Mouse (Mus musculus) liver, embryonic 11.5 days (tissue): ENCODE results near the gene Slit1. TPM values are rescaled to one million over a fixed set of nuclear protein-coding genes. Genes with fewer than 3 reads are reported as not detected.

Experiments used
- microRNA-seq: library from miRNA; unstranded; fragments of <30 nt; microRNA quantifications from one replicate; pipeline ENCODE4, GENCODE M21; 2017; ENCODE audit warnings: borderline number of aligned reads
- polyA plus RNA-seq: library from polyadenylated mRNA; unstranded; fragments of >200 nt; fragmentation: Nextera tagmentation; extraction: Ambion mirVana; gene quantifications from 2 replicates; pipeline ENCODE4 v1.2.1, GENCODE M21; 2014

Slit1 gene
- polyA plus RNA-seq, 1 experiment from 2014 or later = 0.26 TPM

Small RNA genes lying within 50 kb of the gene (microRNA-seq; reads per million reads assigned to microRNA genes)
- 1.4 reads per million for gene Mir8091

Other genes with a start within 250 kb of the Slit1 start
- gene Gm340, start 161.3 kb downstream of the Slit1 start, polyA plus RNA-seq = 3.4 and 4.1 TPM in 2 replicates
- 55.6 and 63.4 TPM in 2 replicates for gene Arhgap19, start 58.4 kb upstream of the Slit1 start, polyA plus RNA-seq
- gene Frat1, start 86.3 kb upstream of the Slit1 start, polyA plus RNA-seq = 19.5 and 19.9 TPM in 2 replicates
- gene Frat2, start 104.5 kb upstream of the Slit1 start, polyA plus RNA-seq = 9.8 and 10.9 TPM in 2 replicates
- 29.5 and 34.0 TPM in 2 replicates for gene Rrp12, start 152.5 kb upstream of the Slit1 start, polyA plus RNA-seq
- gene Pgam1, start 168.3 kb upstream of the Slit1 start, polyA plus RNA-seq = 871 and 874 TPM in 2 replicates
- 101 and 109 TPM in 2 replicates for gene Exosc1, start 189.8 kb upstream of the Slit1 start, polyA plus RNA-seq
- 58.9 and 63.0 TPM in 2 replicates for gene Zdhhc16, start 189.8 kb upstream of the Slit1 start, polyA plus RNA-seq
- gene Mms19, start 237.5 kb upstream of the Slit1 start, polyA plus RNA-seq = 27.9 and 29.1 TPM in 2 replicates
- gene Ubtd1, start 238.1 kb upstream of the Slit1 start, polyA plus RNA-seq = 6.7 and 7.3 TPM in 2 replicates